Mouse (Mus musculus): Measurements from ENCODE around the gene Rac2. TPM values are rescaled to one million over a fixed set of nuclear protein-coding genes. Genes with fewer than 3 reads are reported as not detected.

Rac2 gene
- total RNA-seq, 2 experiments from 2014 or later, result 2.7 to 4.3 TPM

DNA sequence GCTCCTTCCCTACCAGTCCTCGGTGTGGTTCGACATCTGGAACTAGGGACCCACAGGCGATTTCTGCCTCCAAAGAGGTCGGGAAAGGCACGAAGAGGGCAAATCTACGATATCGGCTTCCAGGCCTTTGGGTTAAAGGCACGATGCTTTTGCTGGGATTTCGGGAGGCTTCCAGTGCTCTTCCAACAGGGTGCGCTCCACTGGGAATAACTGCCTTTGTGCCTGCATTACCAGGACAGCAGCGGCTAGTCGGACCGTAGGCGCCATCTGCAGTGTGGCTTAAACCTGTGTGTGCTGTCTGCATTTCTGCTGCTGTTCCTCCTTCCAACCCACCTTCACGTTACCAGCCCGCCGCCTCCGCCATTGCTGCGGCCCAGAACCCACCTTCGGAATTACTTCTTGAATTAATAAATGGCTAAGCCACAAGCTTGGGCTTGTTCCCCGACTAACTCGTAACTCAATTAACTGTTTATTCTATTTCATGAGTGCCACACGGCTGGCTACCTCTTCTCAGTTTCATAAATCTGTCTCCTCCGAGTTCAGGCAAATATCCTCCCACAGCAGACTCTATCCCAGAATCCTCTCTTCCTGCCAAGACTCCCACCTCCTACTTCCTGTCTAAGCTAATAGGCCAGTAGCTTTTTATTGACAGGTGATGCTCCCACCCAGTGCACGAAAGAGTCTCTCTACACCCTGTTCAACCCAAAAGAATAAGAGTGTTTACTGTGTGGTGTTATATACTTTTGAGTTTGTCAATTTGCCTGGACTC, 17.9 kb downstream of the Rac2 start:
- intact Hi-C loops (cut with DNase I), result no loop called here
- no peak for DNase-seq (ENCODE audit: low spot score in 2 of 2)

DNA sequence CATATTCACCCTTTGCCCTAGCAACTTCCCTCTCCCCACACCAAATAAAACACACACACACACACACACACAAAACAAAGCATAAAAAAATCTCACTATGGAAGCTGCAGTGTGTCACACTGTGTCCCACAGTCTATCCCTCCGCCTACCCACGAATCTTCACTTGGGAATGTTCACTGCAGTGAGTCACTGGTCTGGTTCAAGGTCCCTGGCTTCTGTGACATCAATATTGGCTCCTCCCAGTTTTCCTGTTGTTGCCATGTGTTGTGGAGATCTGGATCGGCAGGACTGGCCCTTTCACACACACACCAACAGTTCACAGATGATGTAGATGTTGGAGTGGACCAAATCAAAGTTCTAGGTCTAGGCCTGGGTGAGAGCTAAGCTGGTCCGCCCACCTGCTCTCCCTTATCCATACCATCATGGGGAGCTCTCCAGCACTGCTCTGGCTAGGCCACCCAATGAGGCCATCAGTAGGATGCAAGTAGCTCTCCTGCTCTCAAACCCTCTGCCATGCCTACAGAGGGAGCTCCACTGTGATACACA, 23.3 kb downstream of the Rac2 start:
- intact Hi-C loops (cut with DNase I), result loop anchor here (10.0 kb wide), 1 partner anchor 194 kb away; no protein-coding TSS in a partner anchor
- DNase-seq (ENCODE audit: low spot score in 2 of 2), result no peak

DNA sequence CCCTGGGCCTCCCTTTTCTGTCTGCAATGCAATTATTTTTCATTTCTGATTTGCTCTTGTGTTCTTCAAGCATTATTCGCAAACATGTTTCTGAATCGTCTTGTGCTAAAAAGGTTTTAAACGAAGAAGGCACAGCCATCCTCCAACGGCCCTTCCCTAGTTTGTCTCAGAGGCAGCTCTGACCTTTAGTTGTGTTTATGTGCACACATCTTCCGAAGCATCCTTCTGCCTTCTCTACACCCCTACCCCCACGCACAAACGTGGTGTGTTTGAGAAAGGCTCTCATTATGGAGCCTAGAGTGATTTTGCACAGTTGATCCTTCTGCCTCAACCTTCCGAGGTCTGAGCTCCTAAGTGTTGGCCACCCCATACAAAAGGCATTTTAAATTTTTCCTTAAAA, 23.9 kb downstream of the Rac2 start:
- no peak for DNase-seq (ENCODE audit: low spot score in 2 of 2)
- intact Hi-C loops (cut with DNase I), result loop anchor here (10.0 kb wide), 1 partner anchor 194 kb away; no protein-coding TSS in a partner anchor

DNA sequence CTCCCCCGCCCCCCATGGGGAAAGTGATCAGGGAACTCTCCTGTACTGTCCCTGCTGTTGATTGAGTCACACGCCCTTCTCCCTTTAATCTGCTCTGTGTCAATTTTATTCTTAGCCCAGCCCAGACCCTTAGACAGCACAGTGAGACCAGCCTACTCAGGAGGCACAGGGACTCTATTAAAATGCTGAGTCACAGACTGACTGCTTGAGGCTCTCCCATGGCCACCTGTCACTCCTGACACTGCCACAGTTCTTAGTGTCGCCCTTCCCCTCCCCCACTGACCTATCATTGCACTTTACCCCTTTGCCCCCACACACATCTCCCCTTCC, 24.3 kb downstream of the Rac2 start:
- intact Hi-C loops (cut with DNase I), result loop anchor here (10.0 kb wide), 1 partner anchor 194 kb away; no protein-coding TSS in a partner anchor

DNA sequence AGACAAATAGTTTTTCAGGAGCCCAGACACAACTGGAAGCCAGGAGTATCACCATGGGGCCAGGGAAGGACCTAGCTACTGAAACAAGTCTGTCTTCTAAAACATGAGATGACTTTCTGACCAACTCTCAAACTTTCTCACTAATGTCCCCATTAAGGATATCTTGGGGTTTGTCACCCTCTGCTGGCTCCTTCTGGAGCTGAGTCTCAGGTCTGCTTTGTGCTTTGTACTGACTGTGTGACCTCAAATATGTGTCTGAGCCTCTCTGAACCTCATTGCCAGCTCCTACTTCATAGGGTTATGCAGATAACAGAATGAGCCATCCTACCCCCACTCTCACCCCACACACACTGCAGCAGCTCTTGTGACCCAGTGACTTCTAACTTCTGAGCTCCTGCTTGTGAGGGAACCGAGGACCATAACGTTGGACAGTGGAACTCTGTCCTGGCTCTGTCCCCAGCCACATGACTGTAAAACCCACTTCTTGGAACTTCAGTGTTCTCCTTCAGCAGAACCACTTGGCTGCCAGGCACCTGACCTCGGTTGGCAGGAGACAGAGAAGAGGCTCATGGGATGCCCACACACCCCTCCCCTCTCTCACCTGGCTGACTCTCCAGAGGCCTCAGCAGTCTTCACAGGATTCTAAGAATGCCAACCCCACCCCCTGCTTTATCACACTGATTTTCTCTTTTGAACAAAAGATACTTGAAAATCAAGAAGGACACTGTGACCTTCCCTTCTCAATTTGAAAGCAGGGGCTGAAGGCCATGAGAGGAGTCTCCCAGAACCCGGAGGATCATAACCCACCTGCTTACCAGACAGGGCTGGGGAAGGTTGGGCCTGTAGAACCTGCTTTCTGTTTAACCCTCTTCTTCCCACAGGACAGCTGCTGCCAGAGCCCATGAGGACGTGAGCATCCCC, 24.9 kb downstream of the Rac2 start:
- DNase-seq (ENCODE audit: low spot score in 2 of 2), result peak in 1 of 2 experiments; percentile 23
- intact Hi-C loops (cut with DNase I), result loop anchor here (10.0 kb wide), 1 partner anchor 193 kb away; no protein-coding TSS in a partner anchor

More for the DNA sequence above, 24.3 kb downstream of the Rac2 start:
- DNase-seq (ENCODE audit: low spot score in 2 of 2), result no peak

DNA sequence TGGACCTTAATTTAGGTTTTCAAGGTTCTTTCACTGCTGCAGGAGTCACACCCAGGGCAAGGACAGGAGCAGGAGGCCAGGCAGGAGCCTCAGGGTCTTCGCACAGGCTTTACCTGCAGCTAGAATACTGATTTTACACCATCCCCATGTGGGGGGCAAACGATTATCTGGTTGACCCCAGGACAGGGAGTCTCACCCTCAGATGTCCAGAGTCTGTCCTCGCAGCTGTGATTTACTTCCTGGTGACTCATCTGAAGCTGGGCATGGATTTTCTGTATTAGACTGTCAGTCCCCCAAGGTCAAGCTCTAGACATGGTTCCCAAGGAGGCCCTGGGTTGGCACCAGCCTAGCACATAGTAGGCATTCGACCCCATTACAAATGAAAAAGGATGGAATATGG, 26.5 kb downstream of the Rac2 start:
- intact Hi-C loops (cut with DNase I), result loop anchor here (10.0 kb wide), 1 partner anchor 191 kb away; no protein-coding TSS in a partner anchor
- no peak for DNase-seq (ENCODE audit: low spot score in 2 of 2)

DNA sequence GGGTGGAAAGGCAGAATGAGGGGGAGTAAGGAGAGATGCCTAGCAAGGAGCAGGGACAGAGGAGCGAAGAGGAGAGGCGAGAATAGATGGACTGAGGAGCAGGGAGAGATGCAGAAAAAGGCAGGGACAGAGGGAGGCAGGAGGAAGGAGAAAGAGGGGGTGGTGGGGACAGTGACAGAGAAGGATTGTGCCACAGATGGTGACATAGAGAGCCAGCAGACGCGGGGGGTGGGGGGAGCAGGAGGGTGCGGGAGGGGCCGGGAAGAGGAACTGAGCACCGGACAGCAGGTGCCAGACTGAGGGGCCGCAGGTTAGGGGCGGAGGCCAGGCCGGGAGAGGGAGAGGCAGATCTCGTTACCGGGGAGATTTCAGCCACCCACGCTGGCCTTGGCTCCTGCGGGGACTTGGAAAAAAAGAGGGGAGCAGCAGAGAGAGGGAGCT, 28.0 kb downstream of the Rac2 start, which contains the start of gene Sstr3:
Gene Sstr3 (minus strand): TSS at position 125 of the 441 bp plus-strand sequence.
- peak; percentile 59 to 71 for DNase-seq (ENCODE audit: low spot score in 2 of 2)

DNA sequence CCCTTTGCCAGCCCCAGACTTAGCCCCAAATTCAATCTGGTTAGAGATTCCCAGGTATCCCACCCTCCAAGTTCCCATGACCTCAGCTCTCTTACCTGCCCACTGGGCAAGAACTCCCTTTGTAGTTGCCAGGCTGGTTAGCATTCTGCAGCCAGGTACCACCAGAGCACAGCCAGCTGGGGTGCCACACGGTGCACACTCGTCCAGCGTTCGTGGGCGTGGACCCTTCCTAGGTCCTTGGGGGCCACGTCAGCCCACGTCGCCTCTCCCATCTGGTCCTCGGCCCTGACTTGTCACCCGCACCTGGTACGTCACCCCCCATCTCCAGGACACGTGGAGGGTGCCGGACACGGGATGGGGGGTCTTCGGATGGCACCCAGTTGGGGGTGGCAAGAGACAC, 28.5 kb downstream of the Rac2 start:
- intact Hi-C loops (cut with DNase I), result loop anchor here (2.0 to 10.0 kb wide), 3 partner anchors 37 to 189 kb away; no protein-coding TSS in a partner anchor

More for the DNA sequence above, 28.0 kb downstream of the Rac2 start, which contains the start of gene Sstr3:
- intact Hi-C loops (cut with DNase I), result loop anchor here (2.0 to 10.0 kb wide), 3 partner anchors 36 to 190 kb away; no protein-coding TSS in a partner anchor

DNA sequence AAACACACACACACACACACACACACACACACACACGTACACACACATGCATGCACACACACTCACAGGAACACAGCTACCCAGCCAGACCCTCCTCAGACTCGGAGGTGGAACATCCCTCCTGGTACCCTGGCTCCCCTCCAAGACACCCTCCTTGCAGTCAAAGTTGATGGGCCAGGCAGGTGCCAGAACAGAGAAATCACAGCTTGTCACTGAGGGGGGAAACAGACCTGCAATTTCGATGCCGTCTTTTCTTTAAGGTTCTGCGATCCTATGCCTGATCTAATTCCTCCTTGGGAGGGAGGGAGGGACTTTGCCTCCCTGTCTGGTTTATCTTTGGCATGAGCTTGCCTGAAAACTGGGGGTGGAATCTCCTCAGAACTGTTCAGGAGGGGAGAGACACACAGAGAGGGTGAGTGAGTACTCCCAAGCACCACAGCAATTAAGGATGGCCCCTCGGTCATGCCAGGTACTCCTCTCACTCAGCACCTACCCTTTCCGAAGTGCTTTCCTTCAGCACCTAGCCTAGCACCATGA, 29.7 kb downstream of the Rac2 start:
- peak; percentile 41 to 54 for DNase-seq (ENCODE audit: low spot score in 2 of 2)
- intact Hi-C loops (cut with DNase I), result loop anchor here (5.0 to 10.0 kb wide), 2 partner anchors 106 to 188 kb away; no protein-coding TSS in a partner anchor

More for the DNA sequence above, 28.5 kb downstream of the Rac2 start:
- peak in 1 of 2 experiments; percentile 56 for DNase-seq (ENCODE audit: low spot score in 2 of 2)

DNA sequence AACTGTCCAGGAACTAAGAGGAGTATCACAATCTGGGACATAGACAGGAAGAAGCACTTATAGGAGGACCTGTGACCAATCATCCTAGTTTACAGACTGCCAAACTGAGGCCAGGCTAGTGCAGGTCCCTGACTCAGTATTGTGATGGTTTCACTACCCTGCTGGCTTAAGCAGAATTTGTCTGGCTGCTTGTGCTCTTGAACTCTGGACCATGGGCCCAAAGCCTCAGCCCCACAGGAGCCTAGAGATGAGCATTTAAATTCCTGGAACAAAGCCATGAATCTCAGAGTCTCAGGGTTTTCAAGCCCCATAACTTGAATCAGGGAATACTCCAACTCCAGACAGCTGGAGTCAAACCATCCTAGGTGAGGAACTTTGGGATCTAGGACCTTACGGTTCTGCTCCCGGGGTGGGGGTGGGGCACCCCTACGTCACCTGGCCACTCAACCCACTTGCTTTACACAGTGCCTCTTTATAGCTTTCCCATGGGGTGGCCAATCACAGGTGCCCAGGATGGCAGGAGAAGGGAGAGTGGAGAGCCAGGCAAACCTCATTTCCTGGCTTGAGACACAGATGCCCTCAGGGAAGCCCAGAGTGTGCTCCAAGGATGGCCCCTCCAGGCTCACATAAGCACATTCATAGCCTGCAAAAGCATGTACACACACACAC, 30.4 kb downstream of the Rac2 start:
- DNase-seq (ENCODE audit: low spot score in 2 of 2), result peak in 1 of 2 experiments; percentile 16
- intact Hi-C loops (cut with DNase I), result loop anchor here (5.0 to 10.0 kb wide), 2 partner anchors 105 to 187 kb away; no protein-coding TSS in a partner anchor

DNA sequence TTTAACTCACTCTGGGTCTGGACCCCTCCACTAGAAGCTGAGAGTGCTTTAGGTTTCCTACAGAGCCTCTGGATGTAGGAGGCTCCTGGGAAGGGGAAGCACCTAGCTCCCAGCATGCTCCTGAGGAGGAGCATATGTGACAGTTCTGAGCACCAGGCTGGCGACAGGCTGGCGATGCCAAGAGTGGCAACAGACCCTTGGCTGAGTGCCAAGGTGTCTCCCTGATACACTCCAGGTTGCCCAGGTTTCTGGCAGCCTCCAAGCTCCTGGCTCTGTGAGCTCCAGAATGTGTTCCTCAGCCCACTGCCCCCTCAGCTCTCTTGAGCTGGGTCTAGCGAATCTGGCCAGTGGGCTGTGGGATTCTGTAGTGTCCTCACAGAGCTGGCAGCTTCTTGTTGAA, 31.0 kb downstream of the Rac2 start:
- peak in 1 of 2 experiments; percentile 31 for DNase-seq (ENCODE audit: low spot score in 2 of 2)
- intact Hi-C loops (cut with DNase I), result loop anchor here (5.0 to 10.0 kb wide), 2 partner anchors 104 to 187 kb away; no protein-coding TSS in a partner anchor

DNA sequence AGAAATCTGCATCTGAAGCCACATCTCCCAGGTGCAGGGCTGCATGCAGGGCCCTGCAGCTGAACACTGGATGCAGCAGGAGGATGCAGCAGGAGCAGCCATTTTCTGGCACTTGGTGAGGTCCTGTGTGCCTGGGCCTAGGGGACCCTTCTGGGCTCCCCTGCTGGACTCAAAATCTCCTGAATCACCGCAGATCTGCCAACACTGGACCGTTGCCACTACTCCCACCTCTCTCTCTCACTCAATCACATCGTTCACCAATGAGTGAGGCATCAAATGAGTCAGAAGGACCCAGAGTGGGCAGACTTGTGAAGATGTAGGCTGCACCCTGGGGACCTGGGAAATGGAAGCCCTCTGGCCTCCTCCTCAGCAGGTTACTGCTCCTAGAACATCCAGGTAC, 31.5 kb downstream of the Rac2 start:
- intact Hi-C loops (cut with DNase I), result loop anchor here (5.0 to 10.0 kb wide), 2 partner anchors 104 to 186 kb away; no protein-coding TSS in a partner anchor
- DNase-seq (ENCODE audit: low spot score in 2 of 2), result peak; percentile 18 to 48

DNA sequence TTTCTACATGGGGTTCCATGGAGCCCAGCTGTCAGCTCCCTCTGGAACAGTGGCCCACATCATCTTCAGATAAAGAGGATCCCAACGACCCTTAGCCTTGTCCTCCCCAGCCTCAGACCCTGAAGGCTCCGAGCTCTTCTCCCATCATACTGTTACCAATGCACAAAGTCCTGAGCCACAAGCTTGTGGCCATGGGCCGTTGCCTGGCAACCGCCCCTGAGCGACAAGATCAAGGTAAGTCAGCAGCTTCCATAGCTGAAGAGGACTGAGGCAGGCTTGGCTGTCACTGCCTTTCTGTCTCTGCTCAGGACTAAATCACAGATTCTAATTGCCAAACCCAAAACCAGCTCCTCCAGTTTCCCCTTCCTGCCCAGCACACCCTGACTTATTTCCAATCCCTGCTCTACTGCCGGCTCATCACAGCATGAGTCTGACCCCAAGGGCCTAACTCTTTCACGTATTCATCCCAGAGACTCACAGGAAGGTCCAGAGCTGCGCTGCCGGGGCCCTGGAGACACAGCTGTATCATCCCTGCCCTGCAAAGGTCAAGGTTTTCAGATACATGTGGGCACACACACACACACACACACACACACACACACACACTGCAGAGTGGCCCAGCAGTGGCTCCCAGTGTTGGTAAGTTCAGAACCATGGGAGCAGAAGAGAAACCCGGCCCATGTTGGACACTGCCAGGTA, 36.7 kb downstream of the Rac2 start:
- no peak for DNase-seq (ENCODE audit: low spot score in 2 of 2)
- intact Hi-C loops (cut with DNase I), result loop anchor here (10.0 kb wide), 1 partner anchor 361 kb away; the partner anchor contains the start of gene Ift27

DNA sequence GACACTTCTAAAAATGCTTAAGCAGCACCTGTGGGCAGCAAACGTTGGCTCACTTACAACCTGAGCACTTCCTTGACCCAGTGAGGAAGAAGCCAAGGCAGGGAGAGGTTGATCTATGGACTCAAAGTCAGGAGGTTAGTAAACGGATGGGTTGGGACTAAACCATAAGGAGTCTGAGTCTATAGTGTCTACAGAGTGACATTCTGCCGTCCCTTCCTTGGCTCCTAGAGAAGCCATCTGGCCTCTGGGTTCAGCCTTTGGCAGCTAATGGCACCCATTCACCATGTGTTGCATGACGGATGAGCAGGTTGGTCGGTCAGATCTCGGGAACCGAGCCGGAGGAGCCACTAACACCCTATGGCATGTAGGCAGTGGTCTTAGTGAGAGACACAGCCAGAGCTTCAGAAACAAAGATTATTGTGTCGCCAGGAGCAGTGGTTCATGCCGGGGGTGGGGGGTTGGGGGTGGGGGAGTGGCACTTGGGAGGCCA, 39.2 kb downstream of the Rac2 start:
- no peak for DNase-seq (ENCODE audit: low spot score in 2 of 2)
- intact Hi-C loops (cut with DNase I), result loop anchor here (2.0 to 10.0 kb wide), 2 partner anchors 19 to 359 kb away; partner anchors contain the start of gene Ift27

DNA sequence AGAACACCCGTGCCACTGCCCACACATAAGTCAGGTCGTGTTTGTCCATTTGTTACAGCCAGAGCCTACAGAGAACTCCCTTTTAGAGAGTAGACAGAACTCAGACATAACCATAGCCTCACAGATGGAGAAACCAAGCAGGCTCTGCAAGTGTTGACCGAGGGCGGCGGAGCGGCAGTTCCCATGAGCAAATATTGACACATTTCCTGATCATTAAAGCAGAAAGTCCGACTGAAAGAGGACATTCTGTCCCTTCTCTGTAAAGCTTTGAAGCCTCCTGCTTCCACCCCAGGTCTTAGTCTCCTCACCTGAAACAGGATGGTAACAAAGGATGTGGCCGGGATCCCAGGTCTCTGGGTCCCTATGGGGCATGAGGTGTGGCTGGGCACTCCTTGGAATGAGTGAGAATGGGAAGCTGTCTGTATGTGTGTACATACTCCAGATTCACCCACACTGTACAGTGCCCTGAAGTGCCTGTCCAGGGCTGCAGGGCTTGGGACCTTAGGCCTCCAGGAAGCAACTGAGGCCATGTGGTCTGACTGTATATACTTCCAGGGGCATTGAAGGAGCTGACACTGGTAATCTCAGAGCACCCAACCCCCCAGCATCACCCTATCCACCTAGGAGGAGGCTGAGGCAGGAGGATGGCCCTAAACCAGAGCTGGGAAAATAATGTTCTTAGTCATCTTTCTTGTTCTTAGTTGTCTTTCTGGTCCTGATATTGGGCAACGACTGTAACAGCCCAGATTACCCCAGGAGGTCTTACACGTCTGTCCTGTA, 39.8 kb downstream of the Rac2 start:
- intact Hi-C loops (cut with DNase I), result loop anchor here (1.0 to 10.0 kb wide), 3 partner anchors 18 to 358 kb away; partner anchors contain the start of gene Ift27
- no peak for DNase-seq (ENCODE audit: low spot score in 2 of 2)

DNA sequence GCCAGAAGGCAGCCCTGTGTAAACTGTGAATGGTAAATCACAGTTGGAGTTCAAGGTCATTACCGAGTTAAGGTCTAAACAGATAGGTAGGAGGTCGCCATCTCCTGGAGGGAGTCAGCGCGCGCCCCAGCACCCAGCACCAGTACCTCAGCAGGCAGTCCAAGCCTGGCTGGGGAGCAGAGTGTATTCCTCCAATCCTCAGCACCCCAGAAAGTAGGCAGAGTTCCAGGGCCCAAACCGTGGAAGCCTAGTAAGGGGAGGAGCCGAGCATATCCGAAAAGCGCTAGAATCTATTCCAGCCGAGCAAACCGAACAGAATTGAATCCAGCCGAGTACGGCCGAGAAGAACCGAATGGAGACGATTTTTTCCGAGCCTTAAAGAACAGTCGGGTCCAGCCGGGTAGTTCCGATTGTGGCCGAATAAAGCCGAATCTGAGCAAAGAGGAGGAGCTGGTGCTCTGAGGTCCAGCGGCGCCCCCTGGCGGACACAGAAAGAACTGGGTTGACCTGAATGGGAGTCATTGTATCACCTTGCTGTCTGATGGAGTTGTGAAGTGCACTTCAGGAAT, 40.6 kb downstream of the Rac2 start:
- peak; percentile 99 to 100 for DNase-seq (ENCODE audit: low spot score in 2 of 2)
- intact Hi-C loops (cut with DNase I), result loop anchor here (1.0 to 10.0 kb wide), 3 partner anchors 17 to 357 kb away; partner anchors contain the start of gene Ift27
